Mouse (Mus musculus) neural tube, embryonic 13.5 days (tissue): ENCODE results near the gene Vps13d. TPM values are rescaled to one million over a fixed set of nuclear protein-coding genes. Genes with fewer than 3 reads are reported as not detected.
"Not testable (repeated sequence)": the region's sequence is repeated elsewhere in the genome, so short reads cannot be mapped to it uniquely, and the experiment has no call there.

ENCODE experiments used
- ATAC-seq: fragments of 200-750 bp; cut with Nextera tagmentation; 2 replicates; pipeline ENCODE4 v1.8.0; 2017; ENCODE audit warnings: low read depth, mild to moderate bottlenecking, moderate TSS enrichment, moderate library complexity
- H3K27ac ChIP-seq: fragments of 300-500 bp; sonication (generic); replicated peaks from 2 replicates; pipeline ENCODE4 v1.5.1; 2015; ENCODE audit warnings: moderate library complexity, mild to moderate bottlenecking, inconsistent platforms
- H3K27me3 ChIP-seq: fragments of 300-500 bp; sonication (generic); 2 replicates; pipeline ENCODE4 v1.6.1; 2015; ENCODE audit warnings: mild to moderate bottlenecking, inconsistent platforms
- H3K36me3 ChIP-seq: fragments of 300-500 bp; sonication (generic); 2 replicates; pipeline ENCODE4 v1.6.1; 2015; ENCODE audit warnings: mild to moderate bottlenecking, inconsistent platforms
- H3K4me1 ChIP-seq: fragments of 300-500 bp; sonication (generic); replicated peaks from 2 replicates; pipeline ENCODE4 v1.6.1; 2015; ENCODE audit warnings: inconsistent platforms
- H3K4me2 ChIP-seq: fragments of 300-500 bp; sonication (generic); 2 replicates; pipeline ENCODE4 v1.6.1; 2015; ENCODE audit warnings: inconsistent platforms, mild to moderate bottlenecking, moderate library complexity
- H3K4me3 ChIP-seq: fragments of 300-500 bp; sonication (generic); 2 replicates; pipeline ENCODE4 v1.5.1; 2015; ENCODE audit warnings: mild to moderate bottlenecking, inconsistent platforms
- H3K9ac ChIP-seq: fragments of 300-500 bp; sonication (generic); 2 replicates; pipeline ENCODE4 v1.6.1; 2015; ENCODE audit warnings: moderate library complexity, mild to moderate bottlenecking, inconsistent platforms
- H3K9me3 ChIP-seq: fragments of 300-500 bp; sonication (generic); 2 replicates; pipeline ENCODE4 v1.6.1; 2016; ENCODE audit warnings: inconsistent platforms
- WGBS: fragments of 180-500 bp; shearing (Covaris S2); methylation state at CpG from one replicate; pipeline ENCODE4 v1.1.7; 2015; 5-methylcytosine and 5-hydroxymethylcytosine counted together
- polyA plus RNA-seq: library from polyadenylated mRNA; unstranded; fragments of >200 nt; fragmentation: Nextera tagmentation; extraction: Ambion mirVana; gene quantifications from 2 replicates; pipeline ENCODE4 v1.2.1, GENCODE M21; 2015

Vps13d gene
- polyA plus RNA-seq, 1 experiment from 2014 or later = 6.3 TPM

- Histone ChIP-seq H3K4me2 (no peak overlapping the region), H3K36me3 (peaks cover 67% of the 10 kb centered on the region), H3K9ac (no peak overlapping the region), H3K27ac (no peak overlapping the region), H3K4me1 (peaks cover 4% of the 10 kb centered on the region), H3K9me3 (no peaks in the 10 kb centered on the region), H3K4me3 (no peak overlapping the region), H3K27me3 (no peaks in the 10 kb centered on the region)
- WGBS = 78% methylated on average over 2 of the region's 2 CpGs
- no peak; the same call in 1 of the 2 replicates for ATAC-seq
These were observed 7.2 kb downstream of the Vps13d start for GRCm38 (mm10) chr4:145187619-145188018.

GRCm38 (mm10) chr4:145178918-145179549, 15.8 kb downstream of the Vps13d start:
- H3K4me2 ChIP-seq = no peak overlapping the region
- no peak overlapping the region for H3K27ac ChIP-seq
- peaks cover 89% of the 10 kb centered on the region for H3K36me3 ChIP-seq
- WGBS = 94% methylated on average over 5 of the region's 5 CpGs
- no peak overlapping the region for H3K9ac ChIP-seq
- ATAC-seq = no peak
- H3K27me3 ChIP-seq = no peaks in the 10 kb centered on the region
- H3K9me3 ChIP-seq = peaks cover 4% of the 10 kb centered on the region; the same call in 1 of the 2 replicates
- no peak overlapping the region for H3K4me3 ChIP-seq
- H3K4me1 ChIP-seq = no peaks in the 10 kb centered on the region

GRCm38 (mm10) chr4:145165542-145165941, 29.3 kb downstream of the Vps13d start:
- H3K9ac ChIP-seq, ATAC-seq, H3K9me3 ChIP-seq, H3K27me3 ChIP-seq, H3K4me3 ChIP-seq, H3K4me2 ChIP-seq, H3K27ac ChIP-seq, H3K4me1 ChIP-seq: not testable (repeated sequence)
- WGBS = 97% methylated on average over 3 of the region's 3 CpGs
- peaks cover 95% of the 10 kb centered on the region for H3K36me3 ChIP-seq

- Histone ChIP-seq H3K4me1 (no peaks in the 10 kb centered on the region), H3K27me3 (no peaks in the 10 kb centered on the region), H3K27ac (no peak overlapping the region), H3K9me3 (no peaks in the 10 kb centered on the region), H3K9ac (no peak overlapping the region), H3K4me3 (no peak overlapping the region), H3K36me3 (peaks cover 95% of the 10 kb centered on the region), H3K4me2 (no peak overlapping the region)
- ATAC-seq = no peak
- WGBS = 96% methylated on average over 4 of the region's 4 CpGs
These were observed 30.7 kb downstream of the Vps13d start for GRCm38 (mm10) chr4:145164111-145164510.

GRCm38 (mm10) chr4:145161243-145161642, 33.6 kb downstream of the Vps13d start:
- H3K36me3 ChIP-seq = peaks cover 98% of the 10 kb centered on the region
- H3K27ac ChIP-seq = no peak overlapping the region
- H3K4me2 ChIP-seq = no peak overlapping the region
- no peak overlapping the region for H3K9ac ChIP-seq
- ATAC-seq = no peak
- 0 out of 2 replicates have a peak, but pooled peaks cover 3% of the 10 kb centered on the region for H3K9me3 ChIP-seq
- no peaks in the 10 kb centered on the region for H3K27me3 ChIP-seq
- no peaks in the 10 kb centered on the region for H3K4me1 ChIP-seq
- no peak overlapping the region for H3K4me3 ChIP-seq
- WGBS = 77% methylated on average over 1 of the region's 1 CpGs

- Histone ChIP-seq H3K4me2 (no peak overlapping the region), H3K27me3 (no peaks in the 10 kb centered on the region), H3K27ac (no peak overlapping the region), H3K4me1 (no peaks in the 10 kb centered on the region), H3K9me3 (0 out of 2 replicates have a peak, but pooled peaks cover 3% of the 10 kb centered on the region), H3K9ac (no peak overlapping the region), H3K36me3 (peaks cover 94% of the 10 kb centered on the region), H3K4me3 (no peak overlapping the region)
- WGBS = 51% methylated on average over 8 of the region's 8 CpGs
- peak; percentile 47; the same call in 1 of the 2 replicates for ATAC-seq
These were observed 38.8 kb downstream of the Vps13d start for GRCm38 (mm10) chr4:145155956-145156355.

GRCm38 (mm10) chr4:145151103-145151486, 43.7 kb downstream of the Vps13d start:
- no peak for ATAC-seq
- Histone ChIP-seq H3K27me3 (no peaks in the 10 kb centered on the region), H3K9ac (no peak overlapping the region), H3K4me1 (no peaks in the 10 kb centered on the region), H3K9me3 (no peaks in the 10 kb centered on the region), H3K36me3 (peaks cover 87% of the 10 kb centered on the region), H3K4me2 (no peak overlapping the region), H3K4me3 (no peak overlapping the region), H3K27ac (no peak overlapping the region)
- WGBS = 94% methylated on average over 1 of the region's 1 CpGs

GRCm38 (mm10) chr4:145150345-145151102, 44.3 kb downstream of the Vps13d start:
- WGBS = 77% methylated on average over 5 of the region's 5 CpGs
- no peak overlapping the region for H3K27ac ChIP-seq
- H3K27me3 ChIP-seq = no peaks in the 10 kb centered on the region
- ATAC-seq = no peak
- H3K9ac ChIP-seq = no peak overlapping the region
- H3K4me2 ChIP-seq = no peak overlapping the region
- no peaks in the 10 kb centered on the region for H3K4me1 ChIP-seq
- no peaks in the 10 kb centered on the region for H3K9me3 ChIP-seq
- no peak overlapping the region for H3K4me3 ChIP-seq
- H3K36me3 ChIP-seq = peaks cover 87% of the 10 kb centered on the region

- Histone ChIP-seq H3K27ac (no peak overlapping the region), H3K9ac (no peak overlapping the region), H3K36me3 (peaks cover 86% of the 10 kb centered on the region), H3K4me2 (no peak overlapping the region), H3K27me3 (no peaks in the 10 kb centered on the region), H3K4me1 (no peaks in the 10 kb centered on the region), H3K4me3 (no peak overlapping the region), H3K9me3 (no peaks in the 10 kb centered on the region)
- 79% methylated on average over 5 of the region's 5 CpGs for whole genome bisulfite sequencing
- no peak for ATAC-seq
These were observed 47.5 kb downstream of the Vps13d start for GRCm38 (mm10) chr4:145147006-145147961.

GRCm38 (mm10) chr4:145143533-145143932, 51.3 kb downstream of the Vps13d start:
- ATAC-seq = no peak
- H3K27ac ChIP-seq = no peak overlapping the region
- no peaks in the 10 kb centered on the region for H3K4me1 ChIP-seq
- no peak overlapping the region for H3K9ac ChIP-seq
- 92% methylated on average over 5 of the region's 5 CpGs for WGBS
- H3K27me3 ChIP-seq = no peaks in the 10 kb centered on the region
- no peak overlapping the region for H3K4me2 ChIP-seq
- no peak overlapping the region for H3K4me3 ChIP-seq
- no peaks in the 10 kb centered on the region for H3K9me3 ChIP-seq
- H3K36me3 ChIP-seq = peaks cover 88% of the 10 kb centered on the region

GRCm38 (mm10) chr4:145136705-145137104, 58.1 kb downstream of the Vps13d start:
- ATAC-seq = no peak
- Histone ChIP-seq H3K4me1 (no peaks in the 10 kb centered on the region), H3K9ac (no peak overlapping the region), H3K4me3 (no peak overlapping the region), H3K36me3 (peaks cover 92% of the 10 kb centered on the region), H3K27ac (no peak overlapping the region), H3K9me3 (no peaks in the 10 kb centered on the region), H3K27me3 (no peaks in the 10 kb centered on the region), H3K4me2 (no peak overlapping the region)
- WGBS = 92% methylated on average over 1 of the region's 1 CpGs

- no peak overlapping the region for H3K4me2 ChIP-seq
- no peak overlapping the region for H3K4me3 ChIP-seq
- H3K27me3 ChIP-seq = no peaks in the 10 kb centered on the region
- H3K27ac ChIP-seq = no peak overlapping the region
- peaks cover 92% of the 10 kb centered on the region for H3K36me3 ChIP-seq
- 89% methylated on average over 4 of the region's 4 CpGs for WGBS
- no peak overlapping the region for H3K9ac ChIP-seq
- no peaks in the 10 kb centered on the region for H3K9me3 ChIP-seq
- ATAC-seq = no peak
- H3K4me1 ChIP-seq = no peaks in the 10 kb centered on the region
These were observed 59.3 kb downstream of the Vps13d start for GRCm38 (mm10) chr4:145135473-145135872.
